Mouse (Mus musculus) cerebellum, postnatal 25 days (tissue): ENCODE data around the gene Mink1.
"Not testable (repeated sequence)": the region's sequence is repeated elsewhere in the genome, so short reads cannot be mapped to it uniquely, and the experiment has no call there.

Experiments used
- DNase-seq, 2 experiments: peaks; one replicate each; pipeline ENCODE4 v3.0.0; 2021; ENCODE audit warnings: mixed read lengths in 2 of 2

The Mink1 gene

DNA sequence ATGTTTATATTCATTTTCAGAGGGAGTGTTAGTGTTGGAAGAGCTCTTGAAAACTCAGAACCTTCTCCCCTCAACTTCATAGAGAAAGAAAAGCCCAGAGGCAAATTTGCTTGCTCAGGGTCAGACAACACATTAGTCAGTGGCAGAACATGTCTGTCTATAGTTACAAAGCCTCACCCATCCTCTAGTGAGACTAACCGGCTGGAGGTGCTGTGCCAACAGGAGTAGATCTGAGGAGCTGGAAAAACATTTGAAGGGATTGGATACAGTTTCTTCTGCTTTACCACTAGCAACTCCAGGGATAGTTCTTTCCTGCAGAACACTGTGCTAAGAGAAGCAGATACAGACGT, 769 bp upstream of the Mink1 start:
- no peak for DNase-seq

GRCm38 (mm10) chr11:70562995-70563469, 351 bp downstream of the Mink1 start:
- DNase-seq = no peak

DNA sequence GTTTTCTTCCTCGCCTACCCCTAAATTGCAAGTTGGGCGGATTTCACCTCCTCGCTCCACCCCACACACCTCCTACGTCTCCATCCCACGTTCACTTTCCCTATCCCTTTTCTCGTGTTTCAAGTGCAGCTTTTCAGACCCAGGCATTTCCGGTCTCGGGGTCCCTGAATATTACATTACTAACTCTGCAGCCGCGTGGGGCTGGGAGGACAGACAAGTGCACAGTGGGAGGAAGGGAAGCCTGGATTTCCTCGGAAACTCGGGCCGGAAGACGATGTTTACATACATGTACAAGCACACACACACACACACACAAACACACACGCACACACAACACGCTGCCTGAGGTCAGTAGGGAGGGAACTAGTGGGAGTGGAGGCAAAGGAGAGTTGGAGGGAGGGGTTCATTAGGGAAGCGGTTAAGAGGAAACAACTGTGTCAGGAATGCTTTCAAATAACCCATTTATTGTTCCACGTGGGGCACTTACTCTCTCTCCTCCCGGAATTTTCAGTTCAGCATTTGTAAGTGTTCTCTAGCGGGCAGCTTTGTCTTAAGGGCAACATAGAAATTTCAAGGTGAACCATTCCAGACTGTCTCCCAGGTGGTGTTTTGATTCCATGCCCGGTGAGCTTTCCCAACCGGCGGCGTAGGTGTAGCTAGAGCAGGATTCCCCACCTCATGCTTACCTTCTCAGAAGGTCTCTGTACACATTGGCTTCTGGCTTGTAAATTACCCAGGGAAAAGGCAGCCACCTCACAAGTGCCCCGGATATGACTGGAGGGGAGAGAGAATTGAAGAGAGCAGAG, 992 bp downstream of the Mink1 start:
- DNase-seq = peak in 1 of 2 experiments; percentile 44

DNA sequence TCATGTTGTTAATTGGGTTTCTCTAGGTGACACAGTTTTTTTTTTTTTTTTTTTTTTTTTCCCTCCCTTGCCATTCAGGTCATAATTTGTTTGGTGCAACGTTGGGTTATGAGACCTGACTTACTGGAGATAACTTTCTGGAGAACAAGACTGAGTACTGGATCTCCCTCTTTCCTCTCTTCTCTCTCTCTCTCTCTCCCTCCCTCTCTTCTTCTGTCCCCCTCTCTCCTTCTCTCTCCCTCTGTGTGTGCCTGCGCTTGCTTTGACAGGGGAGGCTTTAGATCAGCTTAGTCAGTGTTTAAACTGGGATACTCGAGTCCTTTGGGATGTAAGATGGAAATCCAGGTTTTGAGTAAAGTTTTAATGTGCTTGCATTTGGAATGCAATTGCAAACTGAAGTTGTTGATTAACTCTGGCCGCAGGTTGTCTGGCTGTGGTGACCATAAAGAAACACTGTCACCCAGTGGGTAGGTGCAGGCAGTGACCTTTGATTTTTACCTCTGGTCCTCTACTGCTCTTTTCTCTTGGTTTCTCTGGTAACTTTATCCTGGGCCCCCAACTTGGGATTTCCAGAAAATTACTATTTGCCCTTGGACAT, 1.7 kb downstream of the Mink1 start:
- DNase-seq = no peak

DNA sequence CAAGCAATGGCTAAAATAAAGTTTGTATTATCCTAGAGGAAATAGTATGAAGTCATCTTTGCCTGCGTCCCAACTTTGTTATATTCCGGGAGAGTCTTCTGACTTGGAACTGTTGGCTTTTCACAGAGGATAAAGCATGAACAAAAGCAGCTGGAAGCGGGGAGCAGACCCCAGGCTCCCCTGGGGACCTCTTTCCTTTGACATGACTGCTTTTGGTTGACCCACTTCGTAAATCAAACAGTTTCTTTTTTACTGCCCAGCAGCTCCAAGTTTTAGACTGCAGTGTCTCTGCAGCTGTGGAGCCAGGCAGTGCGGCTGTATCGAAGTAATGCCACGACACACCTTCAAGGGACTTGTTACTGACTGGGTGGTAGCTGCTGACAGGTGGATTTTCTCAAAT, 3.9 kb downstream of the Mink1 start:
- DNase-seq = no peak

- not testable (repeated sequence) for DNase-seq
Observed at GRCm38 (mm10) chr11:70570614-70571013, 7.9 kb downstream of the Mink1 start.

DNA sequence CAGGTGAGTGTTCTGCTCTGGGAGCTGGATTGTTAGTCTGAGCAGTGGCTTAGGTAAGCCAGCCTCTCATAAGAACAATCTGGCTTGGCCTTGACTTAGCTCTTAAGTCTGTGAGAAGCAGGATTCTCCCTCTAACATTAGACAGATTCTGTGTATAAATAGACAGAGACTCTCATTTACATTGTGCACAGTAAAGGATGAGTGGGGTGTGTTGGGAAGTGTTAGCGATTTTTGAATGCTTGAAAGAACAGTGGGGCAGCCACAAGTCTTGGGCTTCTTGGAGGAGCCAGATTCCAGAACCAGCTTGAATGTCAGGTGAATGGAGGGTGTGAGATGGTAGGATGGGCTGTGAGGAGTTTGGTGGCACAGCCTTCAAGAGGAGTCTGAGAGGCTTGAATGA, 9.0 kb downstream of the Mink1 start:
- DNase-seq = no peak

DNA sequence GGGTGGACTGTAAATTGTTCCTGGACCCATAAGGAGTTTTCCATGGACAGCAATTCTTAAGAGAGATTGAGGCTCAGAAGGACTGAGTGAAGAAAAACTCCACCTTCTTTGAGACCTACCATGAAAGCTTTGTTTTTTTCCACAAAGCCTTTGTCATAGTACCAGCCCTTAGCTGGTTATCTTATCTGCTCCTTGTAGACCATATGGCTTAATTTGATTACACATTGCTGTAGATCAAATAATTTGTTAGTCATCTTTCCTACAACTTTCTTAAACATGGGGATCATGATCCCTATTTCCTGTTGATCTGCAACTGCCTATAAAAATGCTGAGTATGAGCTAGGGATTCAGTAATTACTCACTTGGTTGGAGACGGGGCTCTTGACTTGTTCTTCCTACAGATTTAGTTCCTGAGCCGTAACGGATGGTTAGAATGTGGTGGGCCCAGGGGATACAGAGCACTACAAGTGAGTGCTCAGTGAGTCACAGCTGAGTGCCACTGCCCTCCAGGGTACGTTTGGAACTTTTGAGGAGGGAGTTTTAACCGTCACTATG, 9.7 kb downstream of the Mink1 start:
- DNase-seq = no peak

DNA sequence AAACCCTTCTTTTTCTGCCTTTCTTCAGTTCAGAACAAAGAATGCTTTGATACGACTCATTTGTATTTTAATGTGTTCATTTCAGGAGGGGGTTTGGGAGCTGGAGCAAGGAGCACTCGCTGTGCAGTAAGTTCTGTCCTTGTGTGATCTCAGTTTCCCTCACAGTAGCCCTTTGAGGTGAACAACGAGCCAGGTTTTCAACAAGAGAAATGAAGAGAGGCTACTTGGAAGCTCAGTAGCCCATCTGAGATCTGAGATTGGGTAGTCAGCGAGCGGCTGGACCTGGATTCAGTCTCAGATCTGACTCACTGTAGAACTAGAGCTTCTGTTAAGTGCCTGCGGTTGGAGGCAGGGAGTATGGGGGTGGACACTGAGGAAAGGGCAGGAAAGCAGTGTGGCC, 11.2 kb downstream of the Mink1 start:
- DNase-seq = no peak

- DNase-seq = no peak
Observed at GRCm38 (mm10) chr11:70577201-70577600, 14.5 kb downstream of the Mink1 start.

DNA sequence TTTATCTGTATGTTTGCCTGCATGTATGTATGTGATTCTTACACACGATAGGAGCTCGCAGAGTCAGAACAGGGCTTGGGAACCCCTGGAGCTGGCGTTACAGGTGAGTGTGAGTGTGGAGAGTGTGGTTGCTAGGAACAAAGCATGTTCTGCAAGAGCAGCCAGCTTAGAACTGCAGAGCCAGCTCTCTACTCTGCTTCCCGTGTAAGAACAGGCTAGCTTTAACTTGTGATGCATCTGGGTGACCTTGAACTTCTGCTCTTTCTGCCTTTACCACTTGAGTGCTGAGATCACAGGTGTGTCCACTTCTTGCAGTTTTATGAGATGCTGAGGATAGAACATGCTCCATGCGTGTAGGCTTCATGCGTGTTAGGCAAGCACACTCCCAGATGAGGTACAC, 16.3 kb downstream of the Mink1 start:
- DNase-seq = no peak

- DNase-seq = no peak
Observed at GRCm38 (mm10) chr11:70579710-70580357, 17.2 kb downstream of the Mink1 start.

GRCm38 (mm10) chr11:70580358-70580720, 17.7 kb downstream of the Mink1 start:
- no peak for DNase-seq

DNA sequence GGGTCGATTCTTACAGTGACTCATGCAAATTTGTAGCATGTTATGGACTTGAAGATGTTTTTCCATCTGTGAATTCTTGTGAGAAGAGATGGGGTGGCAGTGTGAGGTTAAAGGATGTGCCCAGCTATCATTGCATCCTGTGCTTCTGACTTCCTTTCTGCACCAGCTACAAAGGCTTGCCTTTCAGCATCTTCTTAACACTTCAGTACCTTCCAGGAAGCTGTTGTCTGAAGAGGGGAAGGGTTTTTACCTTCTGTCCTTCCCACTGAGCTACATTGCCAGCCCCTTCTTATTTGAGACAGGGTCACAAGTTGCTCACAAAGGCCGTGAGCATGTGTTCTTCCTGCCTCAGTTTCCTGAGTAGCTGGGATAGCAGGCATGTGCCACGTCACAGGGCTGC, 18.2 kb downstream of the Mink1 start:
- no peak for DNase-seq

- no peak for DNase-seq
Observed at GRCm38 (mm10) chr11:70582196-70582595, 19.5 kb downstream of the Mink1 start.

- DNase-seq = no peak
Observed at GRCm38 (mm10) chr11:70583022-70583714, 20.5 kb downstream of the Mink1 start.

- no peak for DNase-seq
Observed at GRCm38 (mm10) chr11:70583775-70584174, 21.1 kb downstream of the Mink1 start.

- DNase-seq = peak; percentile 52 to 77
Observed at GRCm38 (mm10) chr11:70585457-70585856, 22.8 kb downstream of the Mink1 start.

- DNase-seq = no peak
Observed at GRCm38 (mm10) chr11:70586261-70586660, 23.6 kb downstream of the Mink1 start.

DNA sequence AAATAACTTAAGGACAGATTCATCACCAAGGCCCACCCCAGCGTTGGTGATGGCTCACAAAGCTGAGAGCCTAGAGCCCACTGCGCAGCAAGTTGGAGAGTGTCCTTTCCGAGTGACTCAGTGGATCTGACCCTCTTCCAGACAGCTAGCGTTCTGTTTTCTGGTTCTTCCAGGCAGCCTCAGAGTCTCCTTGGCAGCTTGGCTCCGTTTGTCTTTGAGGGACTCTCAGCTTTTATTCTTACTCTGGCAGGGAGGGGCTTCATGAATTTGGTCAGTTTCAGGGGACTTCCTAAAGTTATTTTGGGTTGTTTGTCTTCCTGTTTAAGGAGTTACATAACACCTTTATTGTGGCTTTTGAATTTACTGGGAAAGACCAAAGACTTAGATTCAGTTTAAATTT, 24.3 kb downstream of the Mink1 start:
- no peak for DNase-seq

DNA sequence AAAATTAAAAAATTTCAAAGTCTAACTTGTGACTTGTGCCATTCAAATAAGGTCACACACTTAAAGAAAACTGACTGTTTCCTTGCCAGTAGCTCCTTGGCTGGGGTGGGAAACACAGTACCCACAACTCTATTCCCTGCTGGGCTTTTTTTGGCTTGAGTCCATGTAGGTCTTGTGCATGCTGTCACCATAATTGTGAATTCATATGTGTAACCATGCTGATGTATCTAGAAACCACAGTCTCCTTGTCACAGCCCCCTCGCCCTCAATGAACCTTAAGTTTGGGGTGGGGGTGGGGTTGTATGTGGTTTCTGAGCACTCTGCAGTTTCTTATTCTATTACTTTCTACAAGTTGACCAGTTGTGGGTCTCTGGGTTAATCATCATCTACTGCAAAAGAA, 29.1 kb downstream of the Mink1 start:
- DNase-seq = peak in 1 of 2 experiments; percentile 42

DNA sequence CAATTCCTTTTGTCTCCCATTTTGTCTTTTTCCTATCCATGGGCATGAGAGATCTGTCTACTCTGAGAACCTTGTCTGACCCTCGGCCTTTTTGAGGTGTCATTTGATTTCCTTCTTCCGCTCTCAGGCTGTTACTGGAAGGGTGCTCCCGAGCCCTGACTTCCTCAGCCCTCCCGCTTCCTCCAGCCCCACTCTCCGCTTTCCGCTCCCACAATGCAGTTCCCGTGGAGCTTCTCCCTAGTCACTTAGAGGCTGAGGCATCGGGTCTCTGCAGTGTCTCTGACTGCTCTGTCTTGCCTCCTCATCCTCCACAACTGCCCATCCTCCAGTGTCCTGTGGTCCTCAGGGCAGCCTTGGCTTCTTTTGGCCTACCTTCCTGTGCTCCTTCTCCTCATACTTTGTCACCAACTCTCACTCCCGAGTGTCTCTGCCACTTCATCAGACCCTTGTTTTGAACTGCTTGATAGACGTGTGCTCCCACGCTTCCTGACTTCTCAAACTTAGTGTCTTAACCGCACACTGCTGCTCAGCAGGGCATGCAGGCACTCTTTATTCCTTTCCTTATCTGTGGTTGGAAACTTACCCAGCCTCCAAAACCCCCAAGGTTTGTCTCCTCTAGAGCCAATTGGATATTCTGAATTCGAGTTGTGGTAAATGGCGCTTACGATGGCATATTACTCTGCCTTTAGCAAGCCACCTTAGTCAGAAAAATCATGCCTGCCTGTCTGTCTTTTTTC, 31.7 kb downstream of the Mink1 start:
- no peak for DNase-seq
